Mouse (Mus musculus): Measurements from ENCODE around the gene Patj.

DNA sequence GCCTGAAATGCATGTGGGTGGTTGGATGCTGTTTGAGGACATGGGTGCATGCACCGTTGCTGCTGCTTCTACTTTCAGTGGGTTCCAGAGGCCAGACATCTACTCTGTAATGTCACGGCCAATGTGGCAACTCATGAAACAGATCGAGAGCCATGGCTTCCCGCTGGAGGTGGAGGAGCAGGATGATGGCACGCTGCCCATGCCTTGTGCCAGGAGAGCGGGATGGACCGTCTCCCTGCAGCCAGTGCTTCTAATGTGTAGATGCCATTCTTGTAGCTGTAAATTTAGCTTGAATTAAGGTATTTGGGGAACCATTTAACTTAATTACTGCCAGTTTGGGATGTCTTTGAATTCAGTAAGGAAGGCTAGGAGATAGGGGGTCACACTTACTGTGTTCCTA is 270.3 kb downstream of the Patj start:
- TF ChIP-seq CTCF (IDR thresholded peaks at IDR 0.05; ENCODE audit: borderline replicate concordance, insufficient read depth, low read length), result no peak
- no peak for TF ChIP-seq POLR2A (IDR thresholded peaks at IDR 0.05; ENCODE audit: low read depth, low read length)

All from embryonic fibroblast, embryonic 13.5 days (primary cell).